In genomic region chr1:135906736-135907135, GRCm38 (mm10) we compare ENCODE assay signal across 11 mouse cellular contexts. TPM values are rescaled to one million over a fixed set of nuclear protein-coding genes. Genes with fewer than 3 reads are reported as not detected.
DNase-seq lines count a peak whose midpoint lies in the region; ATAC-seq lines count a peak whose summit lies in the region.
"Had no signal": no experiment of that assay in that cellular context is flagged by ENCODE, and none has a peak within 500 bp of the region (broad histone marks: within the 10 kb centered on the region; RNA-seq: fewer than 3 reads in every experiment).

No protein-coding gene starts in this region.

- peak; percentile 85 for ATAC-seq in frontal cortex, adult (ENCODE audit: low TSS enrichment)
- ATAC-seq: intestine, postnatal 0 days; midbrain, embryonic 13.5 days had no signal

- DNase-seq in frontal cortex, postnatal 25 days (ENCODE audit: low spot score in 2 of 2), result no peak
- peak; percentile 52 to 65 for DNase-seq in urinary bladder, adult 18-20 months (ENCODE audit: low spot score in 2 of 2)
- DNase-seq in urinary bladder, postnatal 10 days (ENCODE audit: low spot score), result no peak
- peak; percentile 23 to 39 for DNase-seq in layer of hippocampus, postnatal 10 days (ENCODE audit: low spot score in 2 of 2)
- no peak for DNase-seq in cerebellum, postnatal 4 days (ENCODE audit: low spot score in 2 of 2)
- no peak for DNase-seq in left cerebral cortex, adult 18-20 months (ENCODE audit: low spot score in 2 of 2)
- DNase-seq in spleen, adult 18-20 months, result no peak
- DNase-seq: gastrocnemius, postnatal 36 days had no signal

RNA-seq across cellular contexts. Expression of gene Pkp1, which starts 12.3 kb away (rescaled TPM):
- under 1 TPM in 1 of 2 experiments, not detected in 1; 0.09 TPM for total RNA-seq in layer of hippocampus, postnatal 10 days (2021)
- under 1 TPM in 1 of 2 experiments, not detected in 1; 0.09 TPM for total RNA-seq in left cerebral cortex, adult 18-20 months (2021)

Comparison
In these comparisons a context has a peak if more than half of its experiments do, and no peak if none do; other contexts are left out.
1. DNase-seq: peak in urinary bladder, adult 18-20 months (2 of 2) and layer of hippocampus, postnatal 10 days (2 of 2); none in frontal cortex, postnatal 25 days (0 of 2), urinary bladder, postnatal 10 days (single experiment), cerebellum, postnatal 4 days (0 of 2), left cerebral cortex, adult 18-20 months (0 of 2) and spleen, adult 18-20 months (0 of 2).